Mouse (Mus musculus) lung, adult 2 months (tissue): ENCODE results near the gene Tenm3.

ENCODE experiments used
- CTCF ChIP-seq: fragments of 200-500 bp; IDR thresholded peaks from 2 replicates; pipeline ENCODE4 v1.5.1; 2011; ENCODE audit warnings: mild to moderate bottlenecking, low read length, control low read depth; ENCODE audit not compliant: insufficient read depth
- POLR2A ChIP-seq: fragments of 200-500 bp; IDR thresholded peaks from 2 replicates; pipeline ENCODE4 v1.6.1; 2011; ENCODE audit warnings: low read depth, mild to moderate bottlenecking, control low read depth, low read length, borderline replicate concordance; ENCODE audit errors: extremely low read depth

DNA sequence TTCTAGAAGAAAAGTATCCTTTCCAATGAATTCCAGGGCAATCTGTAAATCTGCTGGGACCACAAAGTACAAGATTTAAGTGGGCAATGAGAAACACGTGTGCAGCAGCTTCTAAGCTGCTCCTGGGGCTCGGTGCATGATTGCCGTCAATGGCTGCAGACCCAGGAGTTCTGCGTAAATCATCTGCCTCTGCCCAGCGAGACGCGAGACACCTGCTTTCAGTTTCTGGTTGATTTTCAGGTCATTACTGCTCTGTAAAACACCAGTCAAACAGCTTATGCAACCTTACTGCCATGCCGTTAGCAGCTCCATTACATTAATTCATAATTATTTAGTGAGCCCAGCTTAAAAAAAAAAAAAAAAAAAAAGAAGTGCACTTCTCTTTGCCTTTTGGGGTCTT, 543.7 kb downstream of the Tenm3 start:
- TF ChIP-seq CTCF = no peak
- TF ChIP-seq POLR2A = no peak
